Mouse (Mus musculus): ENCODE results near the gene 4930404H24Rik. TPM values are rescaled to one million over a fixed set of nuclear protein-coding genes. Genes with fewer than 3 reads are reported as not detected.
A peak's percentile ranks its signal among the peaks of the same experiment; 100 is the strongest.

The 4930404H24Rik gene
- not detected in 2 replicates for polyA plus RNA-seq (2015; fragmentation: Nextera tagmentation; extraction: Ambion mirVana)

GRCm38 (mm10) chr2:153492573-153493392 is at the start of gene 4930404H24Rik:
TSS of gene 4930404H24Rik (plus strand) at chr2:153492790.
- Histone ChIP-seq H3K27me3 (peaks cover 41% of the 10 kb centered on the region), H3K27ac (no peak within 1 kb of the TSS)
- peak; percentile 70 for ATAC-seq (ENCODE audit: low FRiP score, low read depth)

GRCm38 (mm10) chr2:153443434-153444240 is 49.0 kb upstream of the 4930404H24Rik start:
- Histone ChIP-seq H3K9me3 (no peaks in the 10 kb centered on the region), H3K9ac (peak overlapping the region; percentile 90), H3K27me3 (no peaks in the 10 kb centered on the region), H3K4me1 (peaks cover 53% of the 10 kb centered on the region), H3K27ac (peak overlapping the region; percentile 95), H3K36me3 (no peaks in the 10 kb centered on the region), H3K4me3 (peak overlapping the region; percentile 92), H3K4me2 (replicated peaks) (peak overlapping the region; percentile 95)
- peak; percentile 71 for ATAC-seq (ENCODE audit: low FRiP score, low read depth)
- WGBS = 1% methylated on average over 57 of the region's 59 CpGs

More at GRCm38 (mm10) chr2:153492573-153493392, at the start of gene 4930404H24Rik:
- Histone ChIP-seq H3K36me3 (no peaks in the 10 kb centered on the region), H3K4me2 (replicated peaks) (peak within 1 kb of the TSS; percentile 98), H3K4me3 (peak within 1 kb of the TSS; percentile 63), H3K4me1 (peaks cover 31% of the 10 kb centered on the region), H3K9ac (peak within 1 kb of the TSS; percentile 68), H3K9me3 (no peaks in the 10 kb centered on the region)
- WGBS = 1% methylated on average over 72 of the region's 83 CpGs

- no peaks in the 10 kb centered on the region for H3K36me3 ChIP-seq
- peak; percentile 62 for ATAC-seq (ENCODE audit: low FRiP score, low read depth)
- H3K9ac ChIP-seq = peak overlapping the region; percentile 90
- H3K9me3 ChIP-seq = no peaks in the 10 kb centered on the region
- H3K4me1 ChIP-seq = peaks cover 46% of the 10 kb centered on the region
- H3K4me3 ChIP-seq = peak overlapping the region; percentile 92
- H3K27me3 ChIP-seq = no peaks in the 10 kb centered on the region
- WGBS = under 1% methylated on average over 33 of the region's 64 CpGs
- peak overlapping the region; percentile 95 for H3K27ac ChIP-seq
- peak overlapping the region; percentile 95 for H3K4me2 ChIP-seq (replicated peaks)
Observed at GRCm38 (mm10) chr2:153444254-153445136, 48.1 kb upstream of the 4930404H24Rik start.

- peak overlapping the region; percentile 90 for H3K9ac ChIP-seq
- H3K4me1 ChIP-seq = peaks cover 44% of the 10 kb centered on the region
- peak overlapping the region; percentile 95 for H3K4me2 ChIP-seq (replicated peaks)
- ATAC-seq (ENCODE audit: low FRiP score, low read depth) = peak; percentile 55
- WGBS = under 1% methylated on average over 59 of the region's 59 CpGs
- H3K9me3 ChIP-seq = no peaks in the 10 kb centered on the region
- H3K36me3 ChIP-seq = no peaks in the 10 kb centered on the region
- peak overlapping the region; percentile 95 for H3K27ac ChIP-seq
- H3K4me3 ChIP-seq = peak overlapping the region; percentile 92
- no peaks in the 10 kb centered on the region for H3K27me3 ChIP-seq
Observed at GRCm38 (mm10) chr2:153445137-153446016, 47.2 kb upstream of the 4930404H24Rik start.

- no peak for ATAC-seq (ENCODE audit: low FRiP score, low read depth)
- Histone ChIP-seq H3K9ac (peak overlapping the region; percentile 90), H3K36me3 (no peaks in the 10 kb centered on the region), H3K9me3 (no peaks in the 10 kb centered on the region), H3K4me3 (peak overlapping the region; percentile 92), H3K27me3 (no peaks in the 10 kb centered on the region), H3K4me1 (peaks cover 40% of the 10 kb centered on the region), H3K27ac (peak overlapping the region; percentile 95), H3K4me2 (replicated peaks) (peak overlapping the region; percentile 95)
- 0% methylated on average over 8 of the region's 8 CpGs for WGBS
Observed at GRCm38 (mm10) chr2:153446017-153446408, 46.6 kb upstream of the 4930404H24Rik start.

DNA sequence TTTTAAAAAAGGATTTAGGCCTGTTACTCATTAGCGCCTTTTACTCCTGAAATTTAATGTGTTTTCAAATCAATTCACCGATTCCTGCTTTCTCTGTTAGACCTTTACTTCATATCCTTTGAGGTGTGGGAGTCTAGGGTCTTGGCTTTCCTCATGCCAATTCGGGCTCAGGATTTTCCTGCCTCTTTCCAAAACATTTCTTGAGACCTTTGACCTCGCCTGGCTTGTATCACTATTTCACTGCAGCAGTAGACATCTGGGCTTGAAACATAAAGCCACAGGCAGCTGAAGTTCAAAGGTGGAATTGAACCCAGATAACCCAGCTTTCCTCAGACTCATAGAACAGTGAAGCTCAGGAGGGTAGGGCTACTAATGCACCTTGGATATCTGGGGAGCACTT is 46.1 kb upstream of the 4930404H24Rik start:
- Histone ChIP-seq H3K36me3 (no peaks in the 10 kb centered on the region), H3K9ac (no peak overlapping the region), H3K27ac (no peak overlapping the region), H3K9me3 (no peaks in the 10 kb centered on the region), H3K4me3 (peak overlapping the region; percentile 92; the same call in 1 of the 2 replicates), H3K27me3 (no peaks in the 10 kb centered on the region), H3K4me2 (replicated peaks) (peak overlapping the region; percentile 95), H3K4me1 (peaks cover 35% of the 10 kb centered on the region)
- 12% methylated on average over 4 of the region's 4 CpGs for WGBS
- ATAC-seq (ENCODE audit: low FRiP score, low read depth) = no peak

DNA sequence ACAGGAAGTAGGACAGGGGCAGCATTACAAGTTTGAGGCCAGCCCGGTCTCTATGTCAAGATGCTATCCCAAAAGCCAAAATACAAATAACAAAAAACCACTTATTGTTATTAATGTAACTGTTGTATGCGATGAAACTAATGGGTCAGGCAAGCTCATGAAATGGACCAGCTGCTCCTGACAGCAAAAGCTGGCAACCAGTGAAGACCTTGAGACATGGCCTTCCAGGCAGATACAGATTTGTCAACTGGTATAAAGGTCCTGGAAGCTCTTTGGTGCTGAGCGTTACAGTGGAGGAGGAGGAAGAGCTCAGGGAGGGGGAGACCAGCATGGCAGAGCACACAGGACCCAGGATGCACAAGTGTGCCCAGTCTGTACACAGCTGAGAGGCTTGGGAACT is 44.9 kb upstream of the 4930404H24Rik start:
- WGBS = 84% methylated on average over 3 of the region's 3 CpGs
- Histone ChIP-seq H3K36me3 (no peaks in the 10 kb centered on the region), H3K27me3 (no peaks in the 10 kb centered on the region), H3K4me2 (replicated peaks) (no peak overlapping the region), H3K4me1 (peaks cover 23% of the 10 kb centered on the region), H3K9ac (no peak overlapping the region), H3K27ac (no peak overlapping the region), H3K9me3 (no peaks in the 10 kb centered on the region), H3K4me3 (no peak overlapping the region)
- no peak for ATAC-seq (ENCODE audit: low FRiP score, low read depth)

GRCm38 (mm10) chr2:153448519-153448918 is 44.1 kb upstream of the 4930404H24Rik start:
- Histone ChIP-seq H3K4me2 (replicated peaks) (no peak overlapping the region), H3K27me3 (no peaks in the 10 kb centered on the region), H3K9me3 (no peaks in the 10 kb centered on the region), H3K36me3 (no peaks in the 10 kb centered on the region), H3K9ac (no peak overlapping the region), H3K4me3 (no peak overlapping the region), H3K4me1 (peaks cover 17% of the 10 kb centered on the region; the same call in 1 of the 2 replicates), H3K27ac (no peak overlapping the region)
- no peak for ATAC-seq (ENCODE audit: low FRiP score, low read depth)
- WGBS = 78% methylated on average over 6 of the region's 6 CpGs

- H3K4me1 ChIP-seq = peaks cover 14% of the 10 kb centered on the region; the same call in 1 of the 2 replicates
- H3K4me2 ChIP-seq (replicated peaks) = no peak overlapping the region
- no peaks in the 10 kb centered on the region for H3K36me3 ChIP-seq
- H3K27ac ChIP-seq = no peak overlapping the region
- H3K9ac ChIP-seq = no peak overlapping the region
- no peaks in the 10 kb centered on the region for H3K27me3 ChIP-seq
- no peaks in the 10 kb centered on the region for H3K9me3 ChIP-seq
- no peak for ATAC-seq (ENCODE audit: low FRiP score, low read depth)
- no peak overlapping the region for H3K4me3 ChIP-seq
- WGBS = 67% methylated on average over 12 of the region's 12 CpGs
Observed at GRCm38 (mm10) chr2:153453961-153454759, 38.4 kb upstream of the 4930404H24Rik start.

DNA sequence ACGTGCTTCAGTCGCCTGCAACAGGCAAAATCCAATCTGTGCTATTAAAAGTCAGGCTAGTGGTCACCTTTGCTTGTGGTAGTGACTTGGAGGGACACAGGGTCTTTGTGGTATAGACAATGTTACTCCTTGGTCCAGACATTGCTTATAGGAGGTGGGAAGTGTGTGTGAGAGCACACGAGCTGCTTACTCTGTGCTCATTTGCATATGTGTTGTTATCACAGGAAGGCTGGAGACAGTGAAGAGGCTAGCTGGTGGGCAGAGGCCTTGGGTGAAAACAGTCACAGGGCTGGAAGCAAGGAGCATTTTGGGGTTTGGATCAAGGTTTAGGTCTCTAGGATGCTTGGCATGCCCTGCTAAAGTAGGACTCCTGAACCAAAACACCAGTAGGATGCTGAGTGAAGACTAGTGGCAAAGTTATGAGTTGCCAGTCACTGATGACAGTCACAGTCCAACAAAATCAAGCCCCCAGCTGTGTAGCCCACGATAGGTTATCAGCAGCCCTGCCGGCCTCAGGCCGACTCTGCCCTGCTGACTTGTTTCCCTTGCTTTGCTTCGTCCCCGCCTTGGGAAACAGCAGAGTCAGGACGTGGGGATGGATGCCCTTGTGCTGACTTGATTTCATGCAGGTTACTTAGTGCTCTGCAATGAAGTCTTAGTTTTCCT is 37.6 kb upstream of the 4930404H24Rik start:
- H3K4me3 ChIP-seq = no peak overlapping the region
- H3K4me2 ChIP-seq (replicated peaks) = no peak overlapping the region
- no peak overlapping the region for H3K27ac ChIP-seq
- ATAC-seq (ENCODE audit: low FRiP score, low read depth) = no peak
- no peaks in the 10 kb centered on the region for H3K27me3 ChIP-seq
- no peaks in the 10 kb centered on the region for H3K36me3 ChIP-seq
- no peak overlapping the region for H3K9ac ChIP-seq
- 56% methylated on average over 9 of the region's 9 CpGs for WGBS
- H3K4me1 ChIP-seq = peaks cover 14% of the 10 kb centered on the region; the same call in 1 of the 2 replicates
- no peaks in the 10 kb centered on the region for H3K9me3 ChIP-seq

Measured in limb, embryonic 13.5 days (tissue).